Mouse (Mus musculus) heart, embryonic 13.5 days (tissue): ENCODE measurements around the gene Fbxw28. TPM values are rescaled to one million over a fixed set of nuclear protein-coding genes. Genes with fewer than 3 reads are reported as not detected.
"Not testable (repeated sequence)": the region's sequence is repeated elsewhere in the genome, so short reads cannot be mapped to it uniquely, and the experiment has no call there.

Experiments
- ATAC-seq: fragments of 200-750 bp; cut with Nextera tagmentation; 2 replicates; pipeline ENCODE4 v1.8.0; 2017; ENCODE audit warnings: moderate TSS enrichment; ENCODE audit not compliant: insufficient number of reproducible peaks, low FRiP score, low TSS enrichment; ENCODE audit errors: extremely low read depth
- H3K27ac ChIP-seq: fragments of 300-500 bp; sonication (generic); replicated peaks from 2 replicates; pipeline ENCODE4 v1.5.1; 2015; ENCODE audit warnings: moderate library complexity, mild to moderate bottlenecking, inconsistent platforms
- H3K27me3 ChIP-seq: fragments of 300-500 bp; sonication (generic); replicated peaks from 2 replicates; pipeline ENCODE4 v1.6.1; 2015; ENCODE audit warnings: mild to moderate bottlenecking, inconsistent platforms
- H3K36me3 ChIP-seq: fragments of 300-500 bp; sonication (generic); 2 replicates; pipeline ENCODE4 v1.6.1; 2015; ENCODE audit warnings: mild to moderate bottlenecking, inconsistent platforms
- H3K4me1 ChIP-seq: fragments of 300-500 bp; sonication (generic); 2 replicates; pipeline ENCODE4 v1.6.1; 2015; ENCODE audit warnings: inconsistent platforms
- H3K4me2 ChIP-seq: fragments of 300-500 bp; sonication (generic); 2 replicates; pipeline ENCODE4 v1.6.1; 2015; ENCODE audit warnings: inconsistent platforms, mild to moderate bottlenecking, moderate library complexity
- H3K4me3 ChIP-seq: fragments of 300-500 bp; sonication (generic); 2 replicates; pipeline ENCODE4 v1.5.1; 2015; ENCODE audit warnings: moderate library complexity, mild to moderate bottlenecking, inconsistent platforms
- H3K9ac ChIP-seq: fragments of 300-500 bp; sonication (generic); 2 replicates; pipeline ENCODE4 v1.6.1; 2015; ENCODE audit warnings: inconsistent platforms, mild to moderate bottlenecking, moderate library complexity
- H3K9me3 ChIP-seq: fragments of 300-500 bp; sonication (generic); 2 replicates; pipeline ENCODE4 v1.6.1; 2016; ENCODE audit warnings: inconsistent platforms
- WGBS: fragments of 180-500 bp; shearing (Covaris S2); methylation state at CpG from one replicate; pipeline ENCODE4 v1.1.7; 2015; ENCODE audit warnings: mixed read lengths; 5-methylcytosine and 5-hydroxymethylcytosine counted together
- polyA plus RNA-seq: library from polyadenylated mRNA; unstranded; fragments of >200 nt; fragmentation: Nextera tagmentation; extraction: Ambion mirVana; gene quantifications from 2 replicates; pipeline ENCODE4 v1.2.1, GENCODE M21; 2015

Gene Fbxw28
- polyA plus RNA-seq: not detected in 2 replicates

- H3K27ac ChIP-seq, H3K36me3 ChIP-seq, ATAC-seq, H3K4me1 ChIP-seq, H3K4me3 ChIP-seq, H3K27me3 ChIP-seq, H3K4me2 ChIP-seq, H3K9ac ChIP-seq, H3K9me3 ChIP-seq: not testable (repeated sequence)
- WGBS: 100% methylated on average over 1 of the region's 1 CpGs
These were observed at the start of gene Fbxw28 for GRCm38 (mm10) chr9:109339559-109339958. Fbxw28 (minus strand) TSS chr9:109339659.

DNA sequence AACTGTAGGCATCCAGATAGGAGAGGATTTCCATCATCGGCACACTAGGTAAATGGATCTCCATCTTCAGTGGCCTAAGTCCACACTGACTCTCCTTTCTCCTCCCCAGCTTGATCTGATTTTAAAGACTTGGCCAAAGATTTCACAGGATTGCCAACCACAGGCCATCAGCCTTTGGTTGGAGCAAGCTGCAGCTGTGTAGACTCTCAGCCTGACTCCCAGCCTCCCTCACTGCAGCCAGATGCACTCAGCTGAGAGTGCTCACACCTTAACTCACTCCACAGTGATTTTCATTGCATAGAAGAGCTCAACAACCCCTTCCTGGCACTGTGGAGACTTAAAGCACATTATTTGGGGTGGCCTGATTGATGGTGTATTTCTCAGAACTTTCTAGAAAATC, 51.9 kb downstream of the Fbxw28 start, which contains the start of gene Fbxw14:
TSS of gene Fbxw14 (minus strand) at position 101 of the 400 bp plus-strand sequence.
- not testable (repeated sequence) for H3K27ac ChIP-seq, H3K9ac ChIP-seq, H3K4me3 ChIP-seq, H3K4me2 ChIP-seq, H3K9me3 ChIP-seq, H3K27me3 ChIP-seq, ATAC-seq, H3K4me1 ChIP-seq, H3K36me3 ChIP-seq
- WGBS: 83% methylated on average over 1 of the region's 1 CpGs

Other genes starting within 250 kb of the Fbxw28 start
- 7.1 and 8.2 TPM in 2 replicates for gene Plxnb1, start 244.3 kb downstream of the Fbxw28 start, polyA plus RNA-seq
- not detected in 2 replicates for gene Fbxw21, start 177.6 kb downstream of the Fbxw28 start, polyA plus RNA-seq
- gene Fbxw13, start 143.7 kb downstream of the Fbxw28 start, polyA plus RNA-seq: not detected in 2 replicates
- not detected in 2 replicates for gene Fbxw20, start 104.9 kb downstream of the Fbxw28 start, polyA plus RNA-seq
- gene Fbxw14, start 52.0 kb downstream of the Fbxw28 start, polyA plus RNA-seq: not detected in 2 replicates
- gene Fbxw22, start 64.6 kb upstream of the Fbxw28 start, polyA plus RNA-seq: not detected in 2 replicates
- not detected in 2 replicates for gene Fbxw16, start 109.5 kb upstream of the Fbxw28 start, polyA plus RNA-seq
- gene Fbxw19, start 156.2 kb upstream of the Fbxw28 start, polyA plus RNA-seq: not detected in 2 replicates
- not detected in 2 replicates for gene Fbxw15, start 228.6 kb upstream of the Fbxw28 start, polyA plus RNA-seq